Mouse (Mus musculus): Measurements from ENCODE around the gene Mrpl2. TPM values are rescaled to one million over a fixed set of nuclear protein-coding genes. Genes with fewer than 3 reads are reported as not detected.

Gene Mrpl2
- polyA plus RNA-seq, 1 experiment from 2014 or later: 76.6 TPM

DNA sequence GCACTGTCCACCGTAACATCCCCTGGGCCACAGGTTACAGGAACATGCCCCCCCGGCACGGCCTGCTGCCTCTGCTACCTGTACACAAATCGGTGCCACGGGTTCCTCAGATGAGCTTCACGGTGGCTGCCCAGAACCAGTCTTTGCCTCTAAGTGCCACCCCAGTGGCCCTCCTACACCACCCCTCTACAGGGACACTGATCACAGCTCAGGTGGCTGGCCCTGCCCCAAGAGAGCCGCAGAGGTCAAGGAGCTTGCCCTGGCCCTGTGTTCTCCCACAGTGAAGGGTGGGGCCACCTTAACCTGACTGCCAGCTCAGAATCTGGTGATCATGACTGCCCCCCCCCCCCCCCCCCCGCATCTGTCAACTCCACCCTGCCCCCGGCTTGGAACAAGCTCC is 32.4 kb downstream of the Mrpl2 start, which contains the start of gene Mea1:
TSS of gene Mea1 (plus strand) at position 378 of the 400 bp plus-strand sequence.
- no peak for ATAC-seq (ENCODE audit: low FRiP score)
- peaks cover 45% of the 10 kb centered on the region for H3K4me1 ChIP-seq
- H3K36me3 ChIP-seq (replicated peaks): peaks cover 40% of the 10 kb centered on the region
- no peaks in the 10 kb centered on the region for H3K27me3 ChIP-seq
- no peaks in the 10 kb centered on the region for H3K9me3 ChIP-seq
- peak within 1 kb of the TSS; percentile 71 for H3K4me2 ChIP-seq
- H3K9ac ChIP-seq: peak within 1 kb of the TSS; percentile 80
- WGBS: 95% methylated on average over 7 of the region's 9 CpGs
- no peak within 1 kb of the TSS; the same call in 1 of the 2 replicates for H3K27ac ChIP-seq
- peak within 1 kb of the TSS; percentile 88 for H3K4me3 ChIP-seq (replicated peaks)

DNA sequence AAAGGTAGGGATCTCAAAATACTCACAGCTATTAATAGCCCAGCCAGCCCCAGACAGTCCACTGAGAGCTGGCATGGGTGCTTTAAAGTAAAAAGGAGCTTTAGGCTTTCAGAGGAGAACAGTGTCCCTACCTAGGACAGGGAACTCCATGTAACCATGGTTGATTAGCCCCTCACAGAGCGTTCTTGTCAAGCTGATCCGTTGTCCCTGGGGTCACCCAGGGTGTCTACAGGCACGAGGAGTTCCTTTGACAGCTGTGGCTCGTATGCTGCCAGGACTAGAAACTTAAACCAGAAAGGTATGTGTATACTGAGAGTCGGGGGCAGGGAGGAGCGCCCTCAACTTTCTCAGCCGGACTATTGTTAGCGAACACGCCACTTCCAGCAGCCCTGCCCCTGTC is 32.9 kb downstream of the Mrpl2 start:
- Histone ChIP-seq H3K4me2 (peak overlapping the region; percentile 71), H3K4me3 (replicated peaks) (peak overlapping the region; percentile 88; the same call in 1 of the 2 replicates), H3K27ac (no peak overlapping the region), H3K9me3 (no peaks in the 10 kb centered on the region), H3K36me3 (replicated peaks) (peaks cover 45% of the 10 kb centered on the region), H3K9ac (0 out of 2 replicates have a peak overlapping the region, but pooled peaks have one; percentile 80), H3K4me1 (peaks cover 41% of the 10 kb centered on the region), H3K27me3 (no peaks in the 10 kb centered on the region)
- no peak for ATAC-seq (ENCODE audit: low FRiP score)
- WGBS: 71% methylated on average over 9 of the region's 9 CpGs

DNA sequence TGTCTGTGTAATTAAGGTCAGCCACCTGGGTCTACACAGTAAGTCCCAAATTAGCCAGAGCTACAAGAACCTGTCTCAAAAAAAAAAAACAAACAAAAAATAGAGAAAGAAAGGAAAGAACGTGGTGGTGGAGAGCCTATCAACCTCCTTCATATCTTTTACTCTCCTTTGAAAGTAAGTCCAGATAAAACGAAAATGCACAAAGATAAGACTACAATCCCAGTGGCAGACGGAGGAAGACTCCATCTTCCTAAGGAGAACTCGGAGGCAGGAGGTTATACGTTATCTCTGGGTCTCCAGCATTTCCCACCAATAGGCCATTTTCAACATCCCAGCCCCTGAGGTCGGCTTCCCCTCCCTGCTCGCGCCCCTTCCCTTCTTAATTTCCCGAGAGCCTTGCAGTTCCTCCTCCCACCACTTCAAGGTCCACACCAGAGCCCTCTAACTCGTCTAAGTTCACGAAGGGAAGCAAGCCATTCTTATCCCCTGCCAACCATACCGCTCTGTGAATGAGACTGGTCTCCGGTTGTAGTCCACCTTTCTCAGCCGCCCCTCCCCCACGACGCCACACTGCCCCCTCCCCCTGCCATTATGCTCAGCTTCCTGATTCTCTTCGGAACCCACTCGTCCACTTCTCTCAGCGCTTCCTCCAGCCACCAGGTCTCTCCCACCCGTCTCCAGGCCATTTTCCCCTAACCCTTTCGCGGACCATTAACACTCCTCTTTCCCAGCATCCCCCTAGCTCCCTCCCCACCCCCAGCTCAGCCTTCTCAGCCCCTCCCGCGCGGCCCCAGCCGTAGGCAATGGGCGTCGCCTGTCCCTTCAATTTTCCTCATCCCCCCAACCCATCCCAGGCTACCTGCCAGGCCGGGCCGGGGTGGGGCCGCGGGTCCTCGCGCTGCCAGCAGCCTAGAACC is 34.1 kb downstream of the Mrpl2 start:
- Histone ChIP-seq H3K9me3 (no peaks in the 10 kb centered on the region), H3K27me3 (no peaks in the 10 kb centered on the region), H3K9ac (peak overlapping the region; percentile 80), H3K27ac (peak overlapping the region; percentile 89), H3K4me1 (peaks cover 32% of the 10 kb centered on the region), H3K4me3 (replicated peaks) (peak overlapping the region; percentile 88), H3K36me3 (replicated peaks) (peaks cover 52% of the 10 kb centered on the region), H3K4me2 (peak overlapping the region; percentile 71)
- ATAC-seq (ENCODE audit: low FRiP score): no peak; the same call in 1 of the 2 replicates
- WGBS: under 1% methylated on average over 34 of the region's 34 CpGs

DNA sequence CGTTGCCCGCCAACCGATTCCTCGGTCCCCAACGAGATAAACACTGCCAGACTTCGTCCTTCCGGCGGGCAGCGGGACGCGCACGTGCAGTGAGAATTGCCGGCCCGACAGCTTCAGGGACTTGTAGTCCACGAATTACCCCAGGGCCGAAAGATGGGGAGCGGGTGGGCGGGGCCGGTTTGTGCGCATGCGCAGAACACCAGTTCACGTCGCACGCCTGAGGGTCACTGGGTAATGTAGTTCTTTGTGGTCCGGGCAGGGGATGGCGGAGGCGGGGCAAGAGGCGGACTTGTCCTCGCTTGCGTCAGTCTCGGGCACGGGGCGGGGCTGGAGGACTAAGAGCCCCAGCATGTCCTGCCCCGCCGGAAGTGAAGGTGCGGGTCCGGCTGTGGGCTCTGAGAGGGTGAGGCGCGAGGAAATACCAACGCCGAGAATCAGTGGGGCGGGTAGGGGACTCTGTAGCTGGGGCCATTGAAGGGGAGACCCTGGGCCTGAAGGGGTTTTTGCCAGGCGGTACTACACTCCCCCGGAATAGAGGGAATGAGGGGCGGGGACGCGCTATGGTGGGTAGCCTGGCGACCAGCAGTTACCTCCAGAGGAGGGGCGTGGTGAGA is 34.8 kb downstream of the Mrpl2 start, which contains the start of gene Klhdc3:
TSS of gene Klhdc3 (minus strand) at position 155 of the 614 bp plus-strand sequence.
- peak; percentile 98 for ATAC-seq (ENCODE audit: low FRiP score)
- Histone ChIP-seq H3K4me3 (replicated peaks) (peak within 1 kb of the TSS; percentile 88), H3K27me3 (no peaks in the 10 kb centered on the region), H3K4me2 (peak within 1 kb of the TSS; percentile 76), H3K4me1 (peaks cover 32% of the 10 kb centered on the region), H3K36me3 (replicated peaks) (peaks cover 53% of the 10 kb centered on the region), H3K9me3 (no peaks in the 10 kb centered on the region), H3K9ac (peak within 1 kb of the TSS; percentile 80), H3K27ac (peak within 1 kb of the TSS; percentile 89)
- under 1% methylated on average over 49 of the region's 49 CpGs for WGBS

DNA sequence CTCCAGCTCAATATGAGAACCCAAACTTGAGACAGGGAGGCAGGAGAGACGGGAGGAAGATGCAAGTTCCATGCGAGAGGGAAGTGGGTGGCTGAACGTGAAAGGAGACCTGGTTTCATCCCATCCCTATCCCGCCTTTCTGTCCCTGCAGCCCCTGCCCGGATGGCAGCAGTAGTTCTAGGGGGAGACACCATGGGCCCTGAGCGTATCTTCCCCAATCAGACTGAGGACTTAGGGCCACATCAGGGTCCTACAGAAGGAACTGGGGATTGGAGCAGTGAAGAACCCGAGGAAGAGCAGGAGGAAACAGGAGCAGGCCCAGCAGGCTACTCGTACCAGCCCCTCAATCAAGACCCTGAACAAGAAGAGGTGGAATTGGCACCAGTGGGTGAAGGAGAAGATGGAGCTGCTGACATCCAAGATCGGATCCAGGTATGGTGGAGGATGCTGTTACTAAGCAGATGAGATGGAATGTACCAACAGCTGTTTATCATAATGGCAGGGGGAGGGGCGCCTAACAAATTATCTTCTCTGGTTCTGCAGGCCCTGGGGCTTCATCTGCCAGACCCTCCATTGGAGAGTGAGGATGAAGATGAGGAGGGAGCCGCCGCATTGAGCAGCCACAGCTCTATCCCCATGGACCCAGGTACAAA is 35.6 kb downstream of the Mrpl2 start:
- 28% methylated on average over 12 of the region's 12 CpGs for WGBS
- peak overlapping the region; percentile 88 for H3K4me3 ChIP-seq (replicated peaks)
- H3K4me1 ChIP-seq: peaks cover 32% of the 10 kb centered on the region
- H3K27ac ChIP-seq: peak overlapping the region; percentile 70; the same call in 1 of the 2 replicates
- H3K27me3 ChIP-seq: no peaks in the 10 kb centered on the region
- H3K4me2 ChIP-seq: peak overlapping the region; percentile 76
- H3K9me3 ChIP-seq: no peaks in the 10 kb centered on the region
- ATAC-seq (ENCODE audit: low FRiP score): peak; percentile 1; the same call in 1 of the 2 replicates
- peak overlapping the region; percentile 50 for H3K9ac ChIP-seq
- peaks cover 53% of the 10 kb centered on the region for H3K36me3 ChIP-seq (replicated peaks)

DNA sequence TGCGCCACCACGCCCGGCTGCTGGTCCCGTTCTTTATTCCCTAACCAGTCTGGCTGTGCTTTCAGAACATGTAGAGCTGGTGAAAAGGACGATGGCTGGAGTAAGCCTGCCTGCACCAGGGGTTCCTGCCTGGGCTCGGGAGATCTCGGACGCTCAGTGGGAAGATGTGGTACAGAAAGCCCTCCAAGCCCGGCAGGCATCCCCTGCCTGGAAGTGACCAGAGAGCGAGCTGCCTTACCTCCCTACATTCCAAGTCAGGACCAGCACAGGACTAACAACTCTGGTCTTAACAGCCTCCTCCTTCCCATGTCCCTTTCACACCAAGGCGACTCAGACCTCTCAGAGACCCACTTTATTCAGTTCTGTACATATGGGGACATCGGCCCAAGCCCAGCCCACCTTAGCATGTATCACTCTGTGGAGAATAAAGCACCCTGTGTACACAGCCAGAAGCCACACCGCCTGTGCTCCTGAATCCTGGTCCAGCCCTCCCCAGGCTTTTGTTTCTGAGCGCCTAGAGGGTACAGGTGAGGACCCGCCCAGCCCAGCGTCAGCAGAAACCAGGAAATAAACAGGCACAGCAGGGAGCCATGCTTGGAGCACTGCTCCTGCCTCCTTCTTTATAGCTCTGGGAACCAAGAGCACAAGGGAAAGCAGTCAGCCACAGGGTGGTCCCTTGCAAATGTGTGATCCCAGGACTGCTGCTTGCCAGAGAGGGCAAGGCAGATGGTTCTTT is 36.8 kb downstream of the Mrpl2 start:
- Histone ChIP-seq H3K4me3 (replicated peaks) (no peak overlapping the region), H3K36me3 (replicated peaks) (peaks cover 51% of the 10 kb centered on the region)
- WGBS: 81% methylated on average over 16 of the region's 16 CpGs

DNA sequence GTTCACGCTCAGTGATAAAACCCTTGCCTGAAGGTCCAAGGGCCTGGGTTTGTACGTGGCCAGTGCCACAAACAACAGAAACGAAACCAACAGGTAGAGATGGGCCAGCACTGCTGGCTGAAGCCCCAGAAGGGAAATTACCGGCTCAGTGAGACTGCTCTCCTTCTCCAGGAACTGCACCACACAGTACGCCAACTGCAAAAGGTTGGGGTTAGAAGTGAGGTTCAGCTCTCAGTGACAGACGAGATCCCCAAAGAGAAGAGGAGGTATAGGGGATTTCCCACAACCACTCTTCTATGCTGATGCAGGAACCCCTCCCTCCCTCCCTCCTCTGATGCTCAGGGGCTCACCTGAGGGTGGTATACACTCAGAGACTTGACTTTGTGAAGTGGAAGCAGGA is 39.9 kb downstream of the Mrpl2 start:
- Histone ChIP-seq H3K4me3 (replicated peaks) (no peak overlapping the region), H3K4me1 (peaks cover 9% of the 10 kb centered on the region), H3K9me3 (no peaks in the 10 kb centered on the region), H3K9ac (no peak overlapping the region), H3K27ac (no peak overlapping the region), H3K27me3 (no peaks in the 10 kb centered on the region), H3K4me2 (no peak overlapping the region), H3K36me3 (replicated peaks) (peaks cover 50% of the 10 kb centered on the region)
- no peak for ATAC-seq (ENCODE audit: low FRiP score)
- WGBS: 94% methylated on average over 6 of the region's 6 CpGs

More for the DNA sequence above, 36.8 kb downstream of the Mrpl2 start:
- Histone ChIP-seq H3K4me2 (no peak overlapping the region), H3K9me3 (no peaks in the 10 kb centered on the region), H3K27ac (no peak overlapping the region), H3K27me3 (no peaks in the 10 kb centered on the region), H3K4me1 (peaks cover 30% of the 10 kb centered on the region), H3K9ac (no peak overlapping the region)
- ATAC-seq (ENCODE audit: low FRiP score): no peak

DNA sequence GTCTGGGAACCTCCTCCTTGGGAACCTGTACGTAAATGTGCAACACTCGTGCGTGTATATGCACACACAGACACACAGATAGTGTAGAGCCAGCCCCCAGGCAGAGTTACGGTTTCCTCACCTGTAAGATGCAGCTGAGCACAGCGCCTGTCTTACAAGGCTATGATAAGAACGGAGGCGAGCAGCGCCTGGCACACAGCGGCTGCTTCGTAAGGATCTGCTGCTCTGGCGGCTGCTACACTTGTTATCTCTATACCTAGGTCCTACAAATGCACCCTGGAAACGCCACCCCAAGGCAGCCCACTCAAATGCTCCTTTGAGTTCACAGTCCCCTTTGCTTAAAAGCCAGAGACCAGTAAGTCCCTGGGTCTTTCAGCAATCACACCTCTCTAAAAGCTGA is 44.6 kb downstream of the Mrpl2 start:
- Histone ChIP-seq H3K4me1 (no peaks in the 10 kb centered on the region), H3K27me3 (no peaks in the 10 kb centered on the region), H3K9ac (no peak overlapping the region), H3K4me2 (no peak overlapping the region), H3K27ac (no peak overlapping the region), H3K36me3 (replicated peaks) (peaks cover 33% of the 10 kb centered on the region), H3K9me3 (no peaks in the 10 kb centered on the region), H3K4me3 (replicated peaks) (no peak overlapping the region)
- 94% methylated on average over 12 of the region's 12 CpGs for WGBS
- no peak for ATAC-seq (ENCODE audit: low FRiP score)

DNA sequence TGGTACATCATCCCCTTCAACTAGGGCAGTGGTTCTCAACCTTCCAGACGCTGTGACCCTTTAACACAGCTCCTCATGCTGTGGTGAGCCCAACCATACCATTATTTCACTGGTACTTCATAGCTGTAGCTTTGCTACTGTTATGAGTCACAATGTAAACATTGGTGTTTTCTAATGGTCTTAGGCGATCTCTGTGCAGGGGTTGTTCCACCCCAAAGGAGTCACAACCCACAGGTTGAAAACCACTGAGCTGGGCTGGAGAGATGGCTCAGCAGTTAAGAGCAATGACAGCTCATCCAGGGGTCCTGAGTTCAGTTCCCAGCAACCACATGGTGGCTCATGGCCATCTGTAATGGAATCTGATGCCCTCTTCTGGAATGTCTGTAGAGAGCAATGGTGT is 45.4 kb downstream of the Mrpl2 start:
- Histone ChIP-seq H3K4me1 (no peaks in the 10 kb centered on the region), H3K36me3 (replicated peaks) (peaks cover 33% of the 10 kb centered on the region), H3K4me2 (no peak overlapping the region), H3K4me3 (replicated peaks) (no peak overlapping the region), H3K27me3 (no peaks in the 10 kb centered on the region), H3K9ac (no peak overlapping the region), H3K27ac (no peak overlapping the region), H3K9me3 (no peaks in the 10 kb centered on the region)
- no peak for ATAC-seq (ENCODE audit: low FRiP score)
- 90% methylated on average over 2 of the region's 2 CpGs for WGBS

DNA sequence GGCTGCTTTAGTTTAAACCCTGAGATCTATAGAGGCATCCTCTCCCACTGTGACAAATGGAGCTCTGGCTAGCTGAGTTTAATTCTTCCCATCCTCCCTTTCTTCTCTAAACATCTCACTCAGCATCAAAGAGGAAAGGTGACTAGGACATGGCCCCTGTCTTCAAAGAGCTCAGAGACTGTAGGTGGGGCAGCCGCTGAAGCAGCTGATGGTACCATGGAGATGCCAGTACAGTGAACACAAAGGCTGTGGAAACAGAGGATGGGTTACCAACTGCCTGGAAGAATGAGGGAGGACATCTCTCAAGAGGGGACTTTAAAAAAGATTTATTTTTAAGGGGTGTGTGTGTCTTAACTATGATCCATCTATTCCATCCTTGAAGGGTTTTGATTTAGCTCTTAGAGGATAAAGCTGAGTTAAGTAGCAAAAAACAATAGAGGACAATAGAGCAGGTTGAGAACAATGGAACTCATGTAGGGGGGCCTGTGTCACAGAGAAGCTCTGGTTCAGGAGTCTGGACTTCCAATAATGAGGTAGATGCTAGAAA is 48.6 kb downstream of the Mrpl2 start:
- Histone ChIP-seq H3K4me1 (no peaks in the 10 kb centered on the region), H3K4me3 (replicated peaks) (no peak overlapping the region), H3K4me2 (no peak overlapping the region), H3K9me3 (no peaks in the 10 kb centered on the region), H3K36me3 (replicated peaks) (peaks cover 43% of the 10 kb centered on the region), H3K27ac (no peak overlapping the region), H3K27me3 (no peaks in the 10 kb centered on the region), H3K9ac (no peak overlapping the region)
- ATAC-seq (ENCODE audit: low FRiP score): no peak
- 78% methylated on average over 1 of the region's 1 CpGs for WGBS

DNA sequence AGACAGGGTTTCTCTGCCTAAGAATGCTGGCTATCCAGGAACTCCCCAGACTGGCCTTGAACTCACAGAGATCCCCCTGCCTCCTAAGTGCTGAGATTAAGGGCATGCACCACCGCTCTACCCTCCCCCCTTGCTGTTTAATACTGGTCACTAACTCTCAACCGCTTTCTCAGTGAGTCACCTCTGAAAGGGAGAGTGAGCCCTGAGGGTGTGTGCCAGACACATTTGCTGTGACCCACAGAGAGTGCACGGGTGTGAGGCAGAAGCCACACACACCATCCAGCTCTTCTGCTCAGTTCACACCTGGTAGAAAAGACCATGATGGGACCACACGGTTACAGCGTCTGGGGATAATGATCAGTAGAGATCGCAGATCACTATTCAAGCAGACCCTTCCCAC is 52.5 kb downstream of the Mrpl2 start:
- ATAC-seq (ENCODE audit: low FRiP score): no peak
- no peaks in the 10 kb centered on the region for H3K27me3 ChIP-seq
- no peak overlapping the region for H3K4me2 ChIP-seq
- no peak overlapping the region for H3K4me3 ChIP-seq (replicated peaks)
- no peaks in the 10 kb centered on the region for H3K9me3 ChIP-seq
- peaks cover 42% of the 10 kb centered on the region for H3K36me3 ChIP-seq (replicated peaks)
- H3K27ac ChIP-seq: no peak overlapping the region
- H3K9ac ChIP-seq: no peak overlapping the region
- H3K4me1 ChIP-seq: peaks cover 24% of the 10 kb centered on the region
- WGBS: 88% methylated on average over 6 of the region's 6 CpGs
